Mouse (Mus musculus) hindlimb bud, embryonic 11.5 days (tissue): Measurements from ENCODE around the gene Gm47955.
"Not testable (repeated sequence)": the region's sequence is repeated elsewhere in the genome, so short reads cannot be mapped to it uniquely, and the experiment has no call there.

Experiments used
- DNase-seq: peaks from one replicate; pipeline ENCODE4 v3.0.0-alpha.2; 2012; ENCODE audit warnings: low read depth, low spot score; ENCODE audit errors: extremely low spot score

Gm47955 gene

DNA sequence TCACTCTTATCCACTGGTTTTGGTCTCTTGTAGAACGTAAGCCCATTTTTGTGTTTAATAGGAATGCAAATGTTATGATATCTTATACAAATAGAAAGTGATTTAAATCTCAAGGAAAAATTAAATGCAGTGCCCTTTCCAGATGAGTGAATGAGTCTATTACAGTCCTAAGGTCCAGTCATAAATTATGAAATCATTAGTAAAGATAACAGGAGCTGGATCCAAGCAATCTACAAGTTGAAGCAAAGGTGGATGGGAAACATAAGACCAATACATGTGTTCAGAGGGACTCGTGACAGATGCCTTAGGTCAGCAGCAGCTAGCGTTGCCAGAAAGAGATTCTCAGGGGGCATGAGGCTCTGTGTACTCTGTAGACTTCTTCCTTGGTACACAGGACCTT is 31.5 kb downstream of the Gm47955 start:
- DNase-seq, result no peak

DNA sequence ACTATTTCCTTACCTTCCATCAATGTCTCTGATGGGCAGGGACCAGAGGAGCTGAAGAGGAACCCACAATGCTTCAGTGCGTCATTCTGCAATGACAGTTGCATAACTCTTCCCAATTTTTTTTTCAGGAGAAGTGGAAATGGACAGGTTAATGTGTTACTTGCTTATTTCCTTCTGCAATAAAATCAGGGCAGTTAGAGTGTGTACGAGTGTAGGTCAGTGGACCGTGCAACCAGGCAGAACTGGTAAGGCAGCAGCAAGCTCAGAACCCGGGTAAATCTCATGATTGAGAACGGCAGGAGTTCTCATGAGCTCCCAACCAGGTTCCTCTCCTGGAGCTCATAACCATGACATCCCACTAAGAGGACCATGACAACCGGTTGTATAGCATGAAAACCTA is 32.0 kb downstream of the Gm47955 start:
- no peak for DNase-seq

DNA sequence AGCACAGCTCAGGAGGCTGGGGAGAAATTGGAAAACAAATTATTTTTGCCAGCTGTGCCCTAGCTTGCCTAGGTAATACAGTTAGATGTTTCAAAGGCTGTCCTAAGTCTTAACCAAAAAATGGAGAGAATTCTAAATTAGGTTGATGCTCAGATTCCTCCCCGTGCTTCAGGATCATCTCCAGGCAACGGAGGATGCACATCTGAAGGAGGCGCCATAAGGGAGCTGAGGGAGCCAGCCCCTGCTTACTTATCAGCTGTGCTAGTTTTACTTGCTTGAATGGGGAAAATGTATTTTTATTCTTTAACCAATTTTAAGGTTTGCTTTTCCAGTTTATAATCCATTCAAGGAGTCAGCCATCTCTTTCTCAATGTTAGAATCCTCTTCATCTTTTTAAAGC is 33.9 kb downstream of the Gm47955 start:
- DNase-seq, result no peak

DNA sequence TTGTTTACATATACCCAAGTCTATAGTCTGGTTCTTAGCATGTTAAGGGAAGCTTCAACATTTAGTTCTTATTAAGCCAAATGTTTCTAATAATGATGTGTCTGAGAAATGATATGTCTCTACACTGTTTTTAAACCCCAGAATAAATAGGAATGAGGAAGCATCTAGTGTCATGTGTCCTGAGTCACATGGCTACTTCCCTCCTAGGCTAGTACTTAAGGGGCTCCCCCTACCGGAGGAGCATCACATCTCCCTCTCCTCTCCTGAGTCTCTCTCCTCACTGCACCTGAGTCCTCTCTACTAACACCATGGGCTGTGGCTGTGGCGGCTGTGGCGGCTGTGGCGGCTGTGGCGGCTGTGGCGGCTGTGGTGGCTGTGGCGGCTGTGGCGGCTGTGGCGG is 40.2 kb downstream of the Gm47955 start, which contains the start of gene Gm47959:
TSS of gene Gm47959 (plus strand) at position 243 of the 400 bp plus-strand sequence.
- DNase-seq, result not testable (repeated sequence)

DNA sequence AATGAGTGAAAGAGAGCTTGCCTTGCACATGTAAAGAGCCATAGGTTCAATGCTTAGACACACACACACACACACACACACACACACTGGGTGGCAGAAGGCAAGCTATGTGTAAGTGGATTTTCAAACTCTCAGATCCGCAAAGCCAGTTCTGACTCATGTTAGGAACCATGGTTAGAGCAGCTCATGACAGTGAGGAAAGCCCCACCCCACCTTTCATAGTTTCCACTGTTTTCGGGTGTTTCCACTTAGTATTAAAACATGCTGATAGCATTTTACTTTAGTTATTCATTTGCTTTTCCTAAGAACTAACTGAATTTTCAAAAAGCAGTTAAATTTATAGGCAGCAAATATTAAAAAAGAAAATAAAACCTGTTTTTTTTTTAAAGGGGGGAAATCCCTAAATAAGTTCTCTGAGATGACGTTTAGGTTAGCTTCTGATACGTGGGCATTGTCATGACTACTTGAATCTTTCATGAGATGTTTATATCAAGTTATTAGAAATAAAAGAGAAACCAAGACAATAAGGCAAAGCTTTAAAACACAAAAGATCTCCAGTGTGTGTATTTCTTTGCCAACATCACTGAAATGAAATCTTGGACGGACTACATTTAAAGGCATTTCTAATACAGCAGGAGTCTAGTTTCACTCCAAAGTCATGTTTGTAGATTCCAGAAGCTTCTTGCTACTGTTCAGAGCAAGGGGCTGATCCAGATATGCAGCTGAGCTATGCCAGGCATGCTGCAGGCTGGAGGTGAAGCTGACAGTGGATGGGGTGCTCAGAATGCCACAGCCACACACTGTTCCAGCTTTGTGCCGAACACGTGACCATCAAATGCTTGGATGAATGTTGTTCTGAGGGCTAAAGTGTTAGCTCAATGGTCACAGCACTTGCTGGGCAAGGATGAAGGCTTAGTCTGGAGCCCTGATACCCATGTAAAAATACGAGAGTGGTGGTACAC is 46.4 kb downstream of the Gm47955 start:
- DNase-seq, result no peak

DNA sequence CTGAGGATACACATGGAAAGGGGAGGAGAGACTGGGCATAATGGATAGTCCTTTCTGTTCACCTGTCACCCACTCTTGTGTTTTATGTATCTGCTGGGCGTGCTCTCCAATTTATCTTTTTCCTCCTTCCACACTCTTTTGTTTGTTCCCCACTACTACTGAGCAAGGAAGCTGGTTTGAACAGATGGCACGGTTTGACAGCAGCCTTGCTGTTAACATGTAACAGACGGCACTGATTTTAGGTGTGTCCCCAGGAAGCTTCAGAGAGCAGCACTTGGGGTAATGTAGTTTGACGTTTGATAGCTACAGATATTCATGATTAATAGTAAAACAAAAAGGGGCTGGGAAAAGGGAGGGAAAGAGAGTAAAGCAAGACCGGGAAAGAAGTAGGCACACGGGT is 47.4 kb downstream of the Gm47955 start:
- no peak for DNase-seq
